Mouse (Mus musculus): ENCODE results near the gene Atox1.

DNA sequence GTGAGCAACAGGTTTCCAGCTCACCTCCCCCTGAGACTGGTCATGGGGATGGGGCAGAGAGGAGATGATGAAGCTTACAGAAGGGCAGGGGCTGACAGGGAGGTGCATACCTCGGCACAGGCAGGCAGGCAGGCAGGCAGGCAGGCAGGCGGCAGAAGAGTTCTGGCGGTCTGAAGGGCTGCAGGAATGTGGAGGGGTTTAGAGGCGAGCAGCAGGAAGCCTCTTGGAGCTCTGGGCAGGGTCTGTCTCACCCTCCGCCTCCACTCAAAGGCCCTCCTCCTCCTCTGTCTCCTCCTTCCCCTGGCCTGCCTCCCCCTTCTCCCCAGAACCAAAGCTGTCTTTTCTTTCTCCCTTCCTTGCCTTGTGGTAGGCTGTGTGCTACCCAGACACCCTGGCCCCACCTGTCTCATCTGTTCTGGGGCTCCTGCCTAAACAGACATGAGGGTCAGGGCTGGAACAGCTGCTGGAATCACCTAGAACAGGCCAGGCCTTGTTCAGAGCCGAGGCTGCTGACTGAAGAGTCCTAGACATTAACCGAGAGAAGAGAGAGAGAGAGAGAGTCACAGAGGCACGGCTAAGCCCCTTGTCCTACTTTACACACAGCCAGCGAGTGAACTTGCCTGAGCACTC lies 41.2 kb downstream of the Atox1 start:
- no peak for TF ChIP-seq CTCF (IDR thresholded peaks at IDR 0.05; ENCODE audit: extremely low read depth, insufficient read depth, insufficient read length, insufficient replicate concordance)
- TF ChIP-seq POLR2A (IDR thresholded peaks at IDR 0.05; ENCODE audit: low read depth, low read length) = peak; percentile 36

Data from spleen, adult 2 months (tissue).